Mouse (Mus musculus) erythroblast, embryonic 14.5 days (primary cell): Measurements from ENCODE around the gene Slc22a15.

Source experiments
- GATA1 ChIP-seq: IDR thresholded peaks from 2 replicates; pipeline ENCODE4 v1.6.1; 2012; ENCODE audit warnings: low read length, inconsistent platforms, mixed read lengths
- TAL1 ChIP-seq: IDR thresholded peaks from 3 replicates; pipeline ENCODE4 v1.6.1; 2012; ENCODE audit warnings: low read length, inconsistent platforms, mixed read lengths

GRCm38 (mm10) chr3:101939865-101940264 is 15.6 kb upstream of the Slc22a15 start:
- TF ChIP-seq GATA1: no peak
- no peak for TF ChIP-seq TAL1
